Mouse (Mus musculus): ENCODE measurements around the gene Ano8. TPM values are rescaled to one million over a fixed set of nuclear protein-coding genes. Genes with fewer than 3 reads are reported as not detected.

Gene Ano8
- polyA plus RNA-seq, 1 experiment from 2014 or later, result 2.3 TPM

DNA sequence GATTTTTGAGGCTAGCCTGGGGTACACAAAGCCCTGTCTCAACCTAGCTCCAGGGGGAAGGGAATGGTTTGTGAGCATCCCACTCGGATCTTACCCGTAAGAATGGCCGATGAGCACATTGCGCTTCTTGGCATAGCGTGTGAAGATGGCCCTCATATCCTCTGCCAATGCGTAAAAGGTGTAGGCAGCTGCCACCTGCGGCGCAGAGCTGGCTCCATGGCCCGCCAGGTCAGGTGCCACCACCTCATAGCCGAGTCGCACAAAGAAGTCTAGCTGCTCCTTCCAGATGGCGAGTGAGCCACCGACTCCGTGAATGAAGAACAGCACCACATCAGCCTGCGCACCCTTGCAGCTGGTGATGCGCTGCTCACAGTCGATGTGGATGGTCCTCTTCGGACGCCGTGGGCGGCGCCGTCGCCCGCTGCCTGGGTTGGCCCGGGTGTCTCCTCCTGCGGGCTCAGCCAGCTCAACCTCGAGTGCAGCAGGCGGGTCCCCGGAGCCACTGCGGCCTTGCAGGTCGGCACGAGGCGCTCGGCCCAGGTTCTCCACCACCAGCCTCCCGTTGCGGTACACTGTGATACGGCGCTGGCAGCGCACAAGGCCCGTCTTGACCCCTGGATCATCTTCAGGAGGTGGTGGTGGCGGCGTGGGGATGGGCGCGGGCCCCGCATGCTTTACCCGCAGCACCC lies 24.5 kb downstream of the Ano8 start:
- Histone ChIP-seq H3K4me3 (ENCODE audit: low read length) (no peak overlapping the region), H3K9ac (ENCODE audit: low read depth, low read length) (peak overlapping the region; percentile 35; the same call in 1 of the 2 replicates), H3K4me1 (ENCODE audit: control insufficient read depth, insufficient read depth, low read depth, low read length) (peaks cover 33% of the 10 kb centered on the region)

DNA sequence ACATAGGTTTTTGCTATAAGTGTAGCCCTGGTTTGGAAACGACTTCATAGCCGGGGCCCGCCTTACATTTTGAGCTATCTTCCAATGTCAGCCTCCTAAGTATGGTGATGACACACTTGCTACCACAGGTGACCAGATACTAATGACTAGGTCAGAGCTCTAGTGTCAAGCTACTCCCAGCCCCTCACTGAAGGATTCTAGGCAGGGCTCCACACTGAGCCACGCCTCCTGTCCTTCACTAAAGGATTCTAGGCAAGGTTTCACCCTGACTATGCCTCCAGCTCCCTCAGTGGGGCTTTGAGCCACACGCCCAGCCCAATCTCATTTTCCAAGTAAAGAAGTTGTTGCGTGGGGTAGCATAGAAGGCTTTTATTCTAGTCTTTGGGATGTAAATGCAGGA lies 25.0 kb downstream of the Ano8 start:
- no peak for ATAC-seq
- Histone ChIP-seq H3K27me3 (replicated peaks; ENCODE audit: control insufficient read depth, insufficient read depth, low read length) (no peaks in the 10 kb centered on the region), H3K4me1 (ENCODE audit: control insufficient read depth, insufficient read depth, low read depth, low read length) (peaks cover 31% of the 10 kb centered on the region), H3K4me3 (ENCODE audit: low read length) (no peak overlapping the region), H3K36me3 (ENCODE audit: control insufficient read depth, insufficient read depth, low read length) (peaks cover 34% of the 10 kb centered on the region), H3K4me2 (ENCODE audit: low read length) (no peak overlapping the region), H3K27ac (ENCODE audit: low read depth, low read length) (no peak overlapping the region), H3K9ac (ENCODE audit: low read depth, low read length) (no peak overlapping the region), H3K9me3 (ENCODE audit: control insufficient read depth, low read length) (no peaks in the 10 kb centered on the region)
- WGBS, result 92% methylated on average over 6 of the region's 6 CpGs

More for the DNA sequence above, 24.5 kb downstream of the Ano8 start:
- no peaks in the 10 kb centered on the region for H3K9me3 ChIP-seq (ENCODE audit: control insufficient read depth, low read length)
- no peaks in the 10 kb centered on the region for H3K27me3 ChIP-seq (replicated peaks; ENCODE audit: control insufficient read depth, insufficient read depth, low read length)
- no peak for ATAC-seq
- 80% methylated on average over 47 of the region's 47 CpGs for WGBS
- no peak overlapping the region for H3K27ac ChIP-seq (ENCODE audit: low read depth, low read length)
- H3K4me2 ChIP-seq (ENCODE audit: low read length), result peak overlapping the region; percentile 89; the same call in 1 of the 2 replicates
- H3K36me3 ChIP-seq (ENCODE audit: control insufficient read depth, insufficient read depth, low read length), result peaks cover 34% of the 10 kb centered on the region

DNA sequence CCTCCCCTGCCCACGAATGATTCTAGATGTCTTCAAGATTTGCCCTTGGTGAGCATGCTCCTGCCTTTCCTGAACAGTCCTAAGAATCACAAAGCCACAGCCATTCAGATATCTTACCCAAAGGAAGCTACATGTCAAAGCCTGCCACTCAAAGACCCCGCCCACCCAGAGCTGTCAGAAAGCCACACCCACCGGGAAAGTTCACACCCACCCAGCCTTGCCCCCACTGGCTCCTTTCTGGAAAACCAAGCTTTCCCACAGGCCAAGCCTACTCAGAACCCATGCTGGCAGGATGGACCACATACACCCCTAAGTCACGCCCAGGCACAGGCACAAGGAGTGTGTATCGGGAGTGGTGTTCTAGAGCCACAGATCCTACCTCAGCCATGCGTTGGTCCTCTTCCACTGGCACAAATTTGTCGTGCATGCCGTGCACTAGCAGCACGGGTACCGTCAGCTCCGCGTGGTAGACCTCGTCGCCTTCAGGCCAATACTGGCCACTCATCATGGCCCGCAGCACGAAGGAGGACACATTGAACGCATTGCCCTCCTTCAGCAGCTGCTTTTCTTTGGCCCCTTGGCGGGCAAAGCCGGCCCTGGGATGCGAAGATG lies 28.0 kb downstream of the Ano8 start:
- H3K9ac ChIP-seq (ENCODE audit: low read depth, low read length), result no peak overlapping the region
- no peak overlapping the region for H3K4me3 ChIP-seq (ENCODE audit: low read length)
- no peak overlapping the region for H3K4me2 ChIP-seq (ENCODE audit: low read length)
- no peak for ATAC-seq
- peaks cover 20% of the 10 kb centered on the region for H3K4me1 ChIP-seq (ENCODE audit: control insufficient read depth, insufficient read depth, low read depth, low read length)
- no peak overlapping the region for H3K27ac ChIP-seq (ENCODE audit: low read depth, low read length)
- H3K27me3 ChIP-seq (replicated peaks; ENCODE audit: control insufficient read depth, insufficient read depth, low read length), result no peaks in the 10 kb centered on the region
- peaks cover 34% of the 10 kb centered on the region for H3K36me3 ChIP-seq (ENCODE audit: control insufficient read depth, insufficient read depth, low read length)
- WGBS, result 84% methylated on average over 20 of the region's 20 CpGs
- no peaks in the 10 kb centered on the region for H3K9me3 ChIP-seq (ENCODE audit: control insufficient read depth, low read length)

DNA sequence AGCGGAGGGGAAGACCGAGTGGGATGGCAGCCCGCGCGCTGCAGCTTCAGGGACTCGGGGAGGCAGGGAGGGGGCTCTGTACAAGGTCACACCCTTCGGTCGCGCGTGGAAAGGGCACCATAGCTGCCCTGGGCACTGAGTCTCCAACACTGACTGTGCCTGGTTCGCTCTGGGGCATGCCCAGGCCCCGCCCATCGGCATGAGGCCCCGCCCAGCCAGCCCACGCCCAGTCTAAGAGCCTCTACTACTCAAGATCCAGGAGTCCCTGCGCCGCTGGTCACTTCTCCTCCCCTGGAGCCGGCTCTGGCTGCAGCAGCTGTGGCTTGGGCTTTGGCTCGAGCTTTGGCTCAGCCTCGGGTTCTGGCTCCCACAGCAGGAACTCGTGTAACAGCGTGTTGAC lies 28.9 kb downstream of the Ano8 start:
- H3K9ac ChIP-seq (ENCODE audit: low read depth, low read length), result no peak overlapping the region
- 47% methylated on average over 21 of the region's 22 CpGs for WGBS
- peak; percentile 8; the same call in 1 of the 2 replicates for ATAC-seq
- H3K27me3 ChIP-seq (replicated peaks; ENCODE audit: control insufficient read depth, insufficient read depth, low read length), result no peaks in the 10 kb centered on the region
- no peak overlapping the region for H3K4me2 ChIP-seq (ENCODE audit: low read length)
- no peak overlapping the region for H3K4me3 ChIP-seq (ENCODE audit: low read length)
- peaks cover 12% of the 10 kb centered on the region for H3K4me1 ChIP-seq (ENCODE audit: control insufficient read depth, insufficient read depth, low read depth, low read length)
- no peaks in the 10 kb centered on the region for H3K9me3 ChIP-seq (ENCODE audit: control insufficient read depth, low read length)
- peaks cover 34% of the 10 kb centered on the region for H3K36me3 ChIP-seq (ENCODE audit: control insufficient read depth, insufficient read depth, low read length)
- H3K27ac ChIP-seq (ENCODE audit: low read depth, low read length), result no peak overlapping the region

DNA sequence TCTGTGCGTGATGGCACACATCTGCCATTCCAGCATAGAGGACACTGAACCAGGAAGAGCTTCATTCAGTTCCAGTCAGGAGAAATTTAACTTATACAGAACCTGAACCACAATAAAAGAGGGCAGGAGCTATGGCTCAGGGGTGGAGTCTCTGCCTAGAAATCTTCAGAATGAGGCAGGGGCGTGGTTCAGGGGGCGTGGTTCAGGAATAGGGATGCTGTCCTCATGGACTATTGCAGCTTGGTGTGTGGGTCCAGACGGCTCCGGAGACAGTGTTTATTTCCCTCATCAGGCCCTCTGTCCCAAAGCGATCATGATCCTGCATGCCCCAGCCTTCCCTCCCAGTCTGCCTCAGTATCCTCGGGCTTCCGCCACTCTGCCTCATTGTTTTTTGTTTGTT lies 31.1 kb downstream of the Ano8 start:
- Histone ChIP-seq H3K4me3 (ENCODE audit: low read length) (no peak overlapping the region), H3K27me3 (replicated peaks; ENCODE audit: control insufficient read depth, insufficient read depth, low read length) (no peaks in the 10 kb centered on the region), H3K27ac (ENCODE audit: low read depth, low read length) (no peak overlapping the region), H3K9me3 (ENCODE audit: control insufficient read depth, low read length) (no peaks in the 10 kb centered on the region), H3K9ac (ENCODE audit: low read depth, low read length) (no peak overlapping the region), H3K36me3 (ENCODE audit: control insufficient read depth, insufficient read depth, low read length) (peaks cover 24% of the 10 kb centered on the region), H3K4me1 (ENCODE audit: control insufficient read depth, insufficient read depth, low read depth, low read length) (no peaks in the 10 kb centered on the region), H3K4me2 (ENCODE audit: low read length) (no peak overlapping the region)
- no peak for ATAC-seq
- 87% methylated on average over 7 of the region's 8 CpGs for WGBS

DNA sequence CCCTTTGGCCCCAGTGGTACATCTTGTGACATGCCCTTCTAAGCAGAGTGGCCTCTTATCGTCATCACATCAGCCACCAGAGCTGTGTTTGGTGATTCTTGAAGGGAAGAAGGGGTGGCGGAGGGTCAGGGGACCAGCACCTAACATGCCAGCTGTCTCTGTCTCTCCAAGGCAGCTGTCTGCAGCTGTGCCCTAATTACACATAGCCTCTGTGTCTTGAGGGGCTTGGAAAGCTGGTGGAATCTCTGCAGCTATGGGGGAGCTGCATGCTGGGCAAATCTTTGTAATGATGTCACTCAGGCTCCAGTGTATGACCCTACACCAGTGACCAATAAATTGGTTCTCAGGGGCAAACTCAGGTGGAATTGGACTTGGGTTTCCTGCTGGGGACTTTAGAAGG lies 33.1 kb downstream of the Ano8 start:
- 88% methylated on average over 2 of the region's 2 CpGs for WGBS
- ATAC-seq, result no peak
- Histone ChIP-seq H3K27me3 (replicated peaks; ENCODE audit: control insufficient read depth, insufficient read depth, low read length) (no peaks in the 10 kb centered on the region), H3K4me1 (ENCODE audit: control insufficient read depth, insufficient read depth, low read depth, low read length) (no peaks in the 10 kb centered on the region), H3K27ac (ENCODE audit: low read depth, low read length) (no peak overlapping the region), H3K9ac (ENCODE audit: low read depth, low read length) (no peak overlapping the region), H3K9me3 (ENCODE audit: control insufficient read depth, low read length) (no peaks in the 10 kb centered on the region), H3K36me3 (ENCODE audit: control insufficient read depth, insufficient read depth, low read length) (peaks cover 11% of the 10 kb centered on the region), H3K4me3 (ENCODE audit: low read length) (no peak overlapping the region), H3K4me2 (ENCODE audit: low read length) (no peak overlapping the region)

DNA sequence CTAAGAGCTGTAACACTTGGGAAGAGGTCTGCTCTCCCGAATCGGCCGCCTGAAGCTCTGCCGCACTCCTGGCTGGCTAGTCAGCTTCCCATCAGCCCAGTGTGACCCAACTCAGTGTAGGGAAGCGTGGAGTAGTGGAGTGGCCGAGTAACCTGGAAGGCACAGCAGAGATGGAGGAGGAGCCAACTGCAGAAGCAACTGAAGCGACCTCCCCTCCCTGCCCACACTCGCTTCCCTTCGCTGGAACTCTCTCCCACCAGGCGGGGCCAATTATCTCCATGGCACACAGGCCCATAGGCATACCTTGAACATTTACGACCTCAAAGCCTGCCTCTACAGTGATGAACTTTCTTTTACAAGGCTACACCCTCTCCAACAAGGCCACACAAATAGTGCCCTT lies 34.0 kb downstream of the Ano8 start:
- Histone ChIP-seq H3K4me1 (ENCODE audit: control insufficient read depth, insufficient read depth, low read depth, low read length) (no peaks in the 10 kb centered on the region), H3K4me2 (ENCODE audit: low read length) (no peak overlapping the region), H3K9ac (ENCODE audit: low read depth, low read length) (no peak overlapping the region), H3K9me3 (ENCODE audit: control insufficient read depth, low read length) (no peaks in the 10 kb centered on the region), H3K27ac (ENCODE audit: low read depth, low read length) (no peak overlapping the region), H3K4me3 (ENCODE audit: low read length) (no peak overlapping the region), H3K27me3 (replicated peaks; ENCODE audit: control insufficient read depth, insufficient read depth, low read length) (no peaks in the 10 kb centered on the region), H3K36me3 (ENCODE audit: control insufficient read depth, insufficient read depth, low read length) (peaks cover 3% of the 10 kb centered on the region)
- no peak for ATAC-seq
- WGBS, result 58% methylated on average over 10 of the region's 11 CpGs

DNA sequence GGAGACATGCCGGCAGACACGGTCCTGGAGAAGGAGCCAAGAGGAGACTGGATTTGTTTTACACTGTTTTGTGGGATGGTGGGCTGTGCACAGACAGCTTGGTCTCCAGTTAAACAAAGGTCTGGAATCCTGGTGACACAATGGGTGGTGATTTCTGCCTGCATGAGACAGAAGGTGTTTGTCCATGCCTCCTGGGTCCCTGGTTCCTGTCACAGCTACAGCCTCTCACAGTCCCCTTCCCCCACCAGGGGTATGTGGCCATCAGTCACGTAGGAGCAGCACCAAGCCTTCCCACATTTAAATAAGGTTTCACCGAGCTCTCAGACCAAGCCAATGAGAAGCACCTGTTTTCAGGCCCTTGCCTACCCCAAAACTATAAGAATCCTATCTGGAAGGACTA lies 34.4 kb downstream of the Ano8 start:
- H3K27ac ChIP-seq (ENCODE audit: low read depth, low read length), result no peak overlapping the region
- no peaks in the 10 kb centered on the region for H3K27me3 ChIP-seq (replicated peaks; ENCODE audit: control insufficient read depth, insufficient read depth, low read length)
- no peak overlapping the region for H3K4me2 ChIP-seq (ENCODE audit: low read length)
- H3K9me3 ChIP-seq (ENCODE audit: control insufficient read depth, low read length), result no peaks in the 10 kb centered on the region
- ATAC-seq, result no peak
- no peak overlapping the region for H3K9ac ChIP-seq (ENCODE audit: low read depth, low read length)
- H3K4me3 ChIP-seq (ENCODE audit: low read length), result no peak overlapping the region
- H3K36me3 ChIP-seq (ENCODE audit: control insufficient read depth, insufficient read depth, low read length), result no peaks in the 10 kb centered on the region
- WGBS, result 59% methylated on average over 4 of the region's 4 CpGs
- no peaks in the 10 kb centered on the region for H3K4me1 ChIP-seq (ENCODE audit: control insufficient read depth, insufficient read depth, low read depth, low read length)

DNA sequence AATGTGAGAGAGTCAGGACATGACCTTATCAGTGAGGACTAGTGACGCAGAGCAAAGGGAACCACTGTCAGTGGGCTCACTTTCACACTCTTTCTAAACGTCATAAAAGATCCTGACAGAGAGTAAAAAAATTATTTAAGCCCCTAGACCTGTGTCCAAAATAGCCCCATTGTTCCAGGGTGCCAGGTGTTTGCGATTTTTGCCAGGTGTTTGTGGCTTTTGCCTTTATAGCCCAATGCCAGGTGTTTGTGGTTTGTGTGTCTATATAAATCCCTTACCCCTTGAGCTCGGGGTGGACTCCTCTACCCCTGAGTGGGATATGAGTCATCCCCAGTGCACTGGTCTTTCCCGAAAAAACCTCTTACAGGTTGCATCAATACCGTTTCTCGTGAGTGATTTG lies 40.7 kb downstream of the Ano8 start:
- no peak overlapping the region for H3K9ac ChIP-seq (ENCODE audit: low read depth, low read length)
- 82% methylated on average over 7 of the region's 7 CpGs for WGBS
- H3K4me1 ChIP-seq (ENCODE audit: control insufficient read depth, insufficient read depth, low read depth, low read length), result no peaks in the 10 kb centered on the region
- no peak for ATAC-seq
- H3K9me3 ChIP-seq (ENCODE audit: control insufficient read depth, low read length), result no peaks in the 10 kb centered on the region
- no peak overlapping the region for H3K4me3 ChIP-seq (ENCODE audit: low read length)
- H3K27ac ChIP-seq (ENCODE audit: low read depth, low read length), result no peak overlapping the region
- no peak overlapping the region for H3K4me2 ChIP-seq (ENCODE audit: low read length)
- H3K27me3 ChIP-seq (replicated peaks; ENCODE audit: control insufficient read depth, insufficient read depth, low read length), result no peaks in the 10 kb centered on the region
- no peaks in the 10 kb centered on the region for H3K36me3 ChIP-seq (ENCODE audit: control insufficient read depth, insufficient read depth, low read length)

Data from hindbrain, embryonic 16.5 days (tissue).